Mouse (Mus musculus) neural tube, embryonic 14.5 days (tissue): ENCODE data around the gene Gm49776. TPM values are rescaled to one million over a fixed set of nuclear protein-coding genes. Genes with fewer than 3 reads are reported as not detected.

Experiments
- ATAC-seq: fragments of 200-750 bp; cut with Nextera tagmentation; 2 replicates; pipeline ENCODE4 v1.8.0; 2017; ENCODE audit warnings: low read depth, mild to moderate bottlenecking, moderate TSS enrichment, moderate library complexity
- H3K27ac ChIP-seq: fragments of 300-500 bp; sonication (generic); 2 replicates; pipeline ENCODE4 v1.5.1; 2014; ENCODE audit warnings: low read depth, mild to moderate bottlenecking, control low read depth, low read length, moderate library complexity, mixed read lengths
- H3K27me3 ChIP-seq: fragments of 300-500 bp; sonication (generic); 2 replicates; pipeline ENCODE4 v1.6.1; 2014; ENCODE audit warnings: low read length; ENCODE audit not compliant: control insufficient read depth, insufficient read depth
- H3K36me3 ChIP-seq: fragments of 300-500 bp; sonication (generic); 2 replicates; pipeline ENCODE4 v1.6.1; 2014; ENCODE audit warnings: low read length, mixed read lengths; ENCODE audit not compliant: control insufficient read depth, insufficient read depth
- H3K4me1 ChIP-seq: fragments of 300-500 bp; sonication (generic); 2 replicates; pipeline ENCODE4 v1.6.1; 2014; ENCODE audit warnings: low read length; ENCODE audit not compliant: control insufficient read depth, insufficient read depth
- H3K4me2 ChIP-seq: fragments of 300-500 bp; sonication (generic); 2 replicates; pipeline ENCODE4 v1.6.1; 2014; ENCODE audit warnings: mild to moderate bottlenecking, low read depth, low read length, control low read depth
- H3K4me3 ChIP-seq: fragments of 300-500 bp; sonication (generic); 2 replicates; pipeline ENCODE4 v1.5.1; 2014; ENCODE audit warnings: low read depth, low read length, control low read depth, mixed read lengths
- H3K9ac ChIP-seq: fragments of 300-500 bp; sonication (generic); replicated peaks from 2 replicates; pipeline ENCODE4 v1.6.1; 2014; ENCODE audit warnings: low read depth, mild to moderate bottlenecking, control low read depth, low read length, mixed read lengths
- H3K9me3 ChIP-seq: fragments of 300-500 bp; sonication (generic); 2 replicates; pipeline ENCODE4 v1.6.1; 2016; ENCODE audit warnings: low read length; ENCODE audit not compliant: control insufficient read depth
- WGBS: fragments of 180-500 bp; shearing (Covaris S2); extraction: QIAGEN DNeasy Blood & Tissue Kit; methylation state at CpG from one replicate; pipeline ENCODE4 v1.1.7; 2014; 5-methylcytosine and 5-hydroxymethylcytosine counted together
- polyA plus RNA-seq: library from polyadenylated mRNA; unstranded; fragments of >200 nt; fragmentation: Nextera tagmentation; extraction: Ambion mirVana; gene quantifications from 2 replicates; pipeline ENCODE4 v1.2.1, GENCODE M21; 2014

The Gm49776 gene
- polyA plus RNA-seq, 1 experiment from 2014 or later, result not detected

GRCm38 (mm10) chr16:18236676-18237501, 21.2 kb downstream of the Gm49776 start:
- H3K36me3 ChIP-seq, result peaks cover 30% of the 10 kb centered on the region
- H3K27me3 ChIP-seq, result no peaks in the 10 kb centered on the region
- H3K9ac ChIP-seq, result no peak overlapping the region
- no peak overlapping the region for H3K4me2 ChIP-seq
- no peak for ATAC-seq
- no peak overlapping the region for H3K4me3 ChIP-seq
- no peaks in the 10 kb centered on the region for H3K9me3 ChIP-seq
- H3K27ac ChIP-seq, result no peak overlapping the region
- 70% methylated on average over 7 of the region's 7 CpGs for WGBS
- H3K4me1 ChIP-seq, result peaks cover 19% of the 10 kb centered on the region

- WGBS, result 5% methylated on average over 19 of the region's 19 CpGs
- Histone ChIP-seq H3K4me2 (peak overlapping the region; percentile 86), H3K36me3 (peaks cover 23% of the 10 kb centered on the region), H3K9me3 (no peaks in the 10 kb centered on the region), H3K9ac (peak overlapping the region; percentile 94), H3K4me1 (peaks cover 19% of the 10 kb centered on the region), H3K4me3 (peak overlapping the region; percentile 84), H3K27ac (peak overlapping the region; percentile 91), H3K27me3 (no peaks in the 10 kb centered on the region)
- peak; percentile 87 for ATAC-seq
These were observed 22.6 kb downstream of the Gm49776 start for GRCm38 (mm10) chr16:18235389-18236065.

GRCm38 (mm10) chr16:18234671-18235388, 23.3 kb downstream of the Gm49776 start, which contains the start of gene Zdhhc8:
Gene Zdhhc8 (minus strand): TSS chr16:18235136.
- 1% methylated on average over 54 of the region's 79 CpGs for WGBS
- peaks cover 19% of the 10 kb centered on the region for H3K4me1 ChIP-seq
- peak; percentile 83 for ATAC-seq
- peak within 1 kb of the TSS; percentile 94 for H3K9ac ChIP-seq
- no peaks in the 10 kb centered on the region for H3K9me3 ChIP-seq
- peak within 1 kb of the TSS; percentile 91 for H3K27ac ChIP-seq
- no peaks in the 10 kb centered on the region for H3K27me3 ChIP-seq
- peaks cover 16% of the 10 kb centered on the region for H3K36me3 ChIP-seq
- H3K4me2 ChIP-seq, result peak within 1 kb of the TSS; percentile 86
- H3K4me3 ChIP-seq, result peak within 1 kb of the TSS; percentile 84

DNA sequence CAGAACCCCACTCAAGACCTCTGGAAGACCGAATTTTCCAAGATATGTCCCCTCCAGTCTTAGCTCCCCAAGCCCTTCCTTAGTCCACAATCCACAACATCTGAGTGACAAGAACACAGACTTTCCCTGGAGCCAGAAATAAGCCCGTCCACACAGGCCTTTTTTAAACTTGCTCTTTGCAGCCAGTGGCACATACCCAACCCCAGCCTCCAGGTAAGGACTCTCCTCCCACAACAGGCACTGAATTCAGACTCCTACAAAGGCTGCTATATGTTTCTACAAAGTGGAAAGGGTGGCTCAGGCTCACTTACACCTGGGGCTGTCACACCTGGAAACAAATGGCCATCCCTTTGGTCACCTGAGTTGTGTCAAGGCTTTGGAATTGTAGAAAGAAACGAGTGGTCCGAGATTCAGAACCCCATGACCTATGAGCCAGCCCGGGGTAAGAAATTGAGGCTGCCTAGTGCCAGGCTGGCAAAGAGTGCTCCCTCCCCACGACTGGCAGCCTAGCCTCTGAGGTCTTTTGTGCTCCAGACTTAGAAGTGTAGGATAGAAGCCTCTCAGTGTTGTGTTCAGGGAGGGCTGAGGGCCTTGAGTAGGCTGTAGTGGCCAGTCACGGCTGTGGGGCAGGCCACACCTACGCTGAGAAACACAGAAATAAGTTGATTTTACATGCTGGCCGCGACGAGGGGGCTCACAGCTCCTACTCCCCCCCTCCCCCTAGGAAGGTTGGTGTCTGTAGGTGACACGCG, 24.0 kb downstream of the Gm49776 start:
- Histone ChIP-seq H3K9me3 (no peaks in the 10 kb centered on the region), H3K4me1 (peaks cover 24% of the 10 kb centered on the region), H3K4me3 (peak overlapping the region; percentile 84), H3K27me3 (no peaks in the 10 kb centered on the region), H3K4me2 (peak overlapping the region; percentile 86), H3K27ac (peak overlapping the region; percentile 91), H3K9ac (peak overlapping the region; percentile 94), H3K36me3 (peaks cover 8% of the 10 kb centered on the region)
- WGBS, result 23% methylated on average over 13 of the region's 13 CpGs
- ATAC-seq, result peak; percentile 28; the same call in 1 of the 2 replicates

DNA sequence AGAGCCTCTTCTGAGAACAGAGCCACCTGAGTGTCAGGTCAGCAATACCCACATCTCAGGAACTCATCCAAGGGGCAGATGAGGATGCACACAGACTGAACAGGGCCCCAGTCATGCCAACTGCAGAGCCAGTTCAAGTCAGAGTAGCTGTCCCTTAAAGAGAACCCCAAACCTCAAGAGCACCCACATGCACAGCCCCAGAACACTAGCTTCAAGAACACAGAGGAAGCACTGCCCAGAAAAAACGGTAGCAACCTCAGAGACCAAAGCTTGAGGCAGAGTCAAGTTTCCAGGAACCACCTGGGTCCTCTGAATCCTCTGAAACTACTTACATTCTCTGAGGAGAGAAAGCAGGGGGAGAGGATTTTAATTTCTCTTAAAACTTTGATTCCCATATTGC, 24.7 kb downstream of the Gm49776 start:
- Histone ChIP-seq H3K9me3 (no peaks in the 10 kb centered on the region), H3K4me2 (peak overlapping the region; percentile 86; the same call in 1 of the 2 replicates), H3K27ac (no peak overlapping the region), H3K9ac (peak overlapping the region; percentile 94; the same call in 1 of the 2 replicates), H3K4me3 (no peak overlapping the region; the same call in 1 of the 2 replicates), H3K4me1 (peaks cover 24% of the 10 kb centered on the region), H3K27me3 (no peaks in the 10 kb centered on the region), H3K36me3 (peaks cover 4% of the 10 kb centered on the region; the same call in 1 of the 2 replicates)
- ATAC-seq, result no peak
- WGBS, result 33% methylated on average over 1 of the region's 1 CpGs

DNA sequence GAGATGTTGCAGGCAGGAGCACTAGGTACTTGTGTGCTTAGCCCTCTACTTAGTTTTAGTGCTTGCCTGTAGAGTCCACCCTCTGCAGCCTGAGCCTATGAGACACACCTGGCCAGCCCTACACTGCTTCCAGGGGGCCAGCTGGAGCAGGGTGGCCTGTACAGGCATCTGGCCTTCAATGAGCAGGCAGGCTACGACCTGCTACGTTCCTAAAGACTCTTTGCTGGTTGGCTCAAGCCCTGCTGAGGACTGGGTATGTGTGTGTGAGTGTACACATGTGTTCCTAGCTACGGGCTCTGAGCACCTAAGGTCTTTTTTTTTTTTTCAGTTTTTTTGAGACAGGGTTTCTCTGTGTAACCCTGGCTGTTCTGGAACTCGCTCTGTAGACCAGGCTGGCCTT, 26.7 kb downstream of the Gm49776 start:
- Histone ChIP-seq H3K4me1 (peaks cover 24% of the 10 kb centered on the region), H3K36me3 (0 out of 2 replicates have a peak, but pooled peaks cover 6% of the 10 kb centered on the region), H3K27ac (no peak overlapping the region), H3K4me3 (no peak overlapping the region), H3K4me2 (no peak overlapping the region), H3K27me3 (no peaks in the 10 kb centered on the region), H3K9ac (no peak overlapping the region), H3K9me3 (no peaks in the 10 kb centered on the region)
- no peak for ATAC-seq
- WGBS, result 94% methylated on average over 4 of the region's 4 CpGs

GRCm38 (mm10) chr16:18231047-18231446, 27.1 kb downstream of the Gm49776 start:
- H3K4me1 ChIP-seq, result peaks cover 22% of the 10 kb centered on the region
- ATAC-seq, result no peak
- WGBS, result 90% methylated on average over 3 of the region's 3 CpGs

GRCm38 (mm10) chr16:18230617-18231016, 27.5 kb downstream of the Gm49776 start:
- H3K4me1 ChIP-seq, result peaks cover 18% of the 10 kb centered on the region

More at GRCm38 (mm10) chr16:18231047-18231446, 27.1 kb downstream of the Gm49776 start:
- H3K27me3 ChIP-seq, result no peaks in the 10 kb centered on the region
- no peak overlapping the region for H3K27ac ChIP-seq
- H3K9ac ChIP-seq, result no peak overlapping the region
- no peak overlapping the region for H3K4me2 ChIP-seq
- no peak overlapping the region for H3K4me3 ChIP-seq
- H3K9me3 ChIP-seq, result no peaks in the 10 kb centered on the region
- peaks cover 9% of the 10 kb centered on the region for H3K36me3 ChIP-seq

More at GRCm38 (mm10) chr16:18230617-18231016, 27.5 kb downstream of the Gm49776 start:
- WGBS, result 92% methylated on average over 6 of the region's 6 CpGs
- no peak overlapping the region for H3K4me3 ChIP-seq
- no peak overlapping the region for H3K27ac ChIP-seq
- no peaks in the 10 kb centered on the region for H3K27me3 ChIP-seq
- no peak for ATAC-seq
- no peak overlapping the region for H3K9ac ChIP-seq
- H3K4me2 ChIP-seq, result no peak overlapping the region
- no peaks in the 10 kb centered on the region for H3K9me3 ChIP-seq
- H3K36me3 ChIP-seq, result peaks cover 13% of the 10 kb centered on the region
